Mouse (Mus musculus) kidney, postnatal 4 days (tissue): Measurements from ENCODE around the gene Dnah8.
A peak's percentile ranks its signal among the peaks of the same experiment; 100 is the strongest.

ENCODE experiments used
- DNase-seq, 2 experiments: peaks; one replicate each; pipeline ENCODE4 v3.0.0; 2021; ENCODE audit warnings: mixed read lengths in 2 of 2

The Dnah8 gene

GRCm38 (mm10) chr17:30752370-30752818, 128.2 kb downstream of the Dnah8 start:
- no peak for DNase-seq

- no peak for DNase-seq
Measured at GRCm38 (mm10) chr17:30753201-30753600, 129.0 kb downstream of the Dnah8 start.

GRCm38 (mm10) chr17:30756771-30757170, 132.6 kb downstream of the Dnah8 start:
- DNase-seq, result no peak

- DNase-seq, result no peak
Measured at GRCm38 (mm10) chr17:30760307-30760706, 136.2 kb downstream of the Dnah8 start.

GRCm38 (mm10) chr17:30764276-30764675, 140.1 kb downstream of the Dnah8 start:
- no peak for DNase-seq

GRCm38 (mm10) chr17:30774416-30774815, 150.3 kb downstream of the Dnah8 start:
- no peak for DNase-seq

- DNase-seq, result no peak
Measured at GRCm38 (mm10) chr17:30775096-30775495, 150.9 kb downstream of the Dnah8 start.

- DNase-seq, result no peak
Measured at GRCm38 (mm10) chr17:30781046-30781445, 156.9 kb downstream of the Dnah8 start.

- peak; percentile 15 to 22 for DNase-seq
Measured at GRCm38 (mm10) chr17:30782286-30782685, 158.1 kb downstream of the Dnah8 start.

- no peak for DNase-seq
Measured at GRCm38 (mm10) chr17:30788361-30788760, 164.2 kb downstream of the Dnah8 start.

- DNase-seq, result no peak
Measured at GRCm38 (mm10) chr17:30790816-30791215, 166.7 kb downstream of the Dnah8 start.

- DNase-seq, result no peak
Measured at GRCm38 (mm10) chr17:30792396-30792795, 168.2 kb downstream of the Dnah8 start.

- DNase-seq, result no peak
Measured at GRCm38 (mm10) chr17:30796616-30797015, 172.5 kb downstream of the Dnah8 start.

- DNase-seq, result no peak
Measured at GRCm38 (mm10) chr17:30800261-30800985, 176.3 kb downstream of the Dnah8 start.

- DNase-seq, result no peak
Measured at GRCm38 (mm10) chr17:30803668-30804067, 179.5 kb downstream of the Dnah8 start.

GRCm38 (mm10) chr17:30804955-30805354, 180.8 kb downstream of the Dnah8 start:
- DNase-seq, result no peak

- DNase-seq, result no peak
Measured at GRCm38 (mm10) chr17:30805511-30806059, 181.4 kb downstream of the Dnah8 start.

GRCm38 (mm10) chr17:30808866-30809660, 184.9 kb downstream of the Dnah8 start:
- no peak for DNase-seq

GRCm38 (mm10) chr17:30809926-30810660, 185.9 kb downstream of the Dnah8 start:
- DNase-seq, result no peak

- no peak for DNase-seq
Measured at GRCm38 (mm10) chr17:30818543-30818942, 194.4 kb downstream of the Dnah8 start.

GRCm38 (mm10) chr17:30819134-30819533, 195.0 kb downstream of the Dnah8 start:
- no peak for DNase-seq

- no peak for DNase-seq
Measured at GRCm38 (mm10) chr17:30821115-30821514, 197.0 kb downstream of the Dnah8 start.

- no peak for DNase-seq
Measured at GRCm38 (mm10) chr17:30824473-30824872, 200.3 kb downstream of the Dnah8 start.
